Mouse (Mus musculus): Measurements from ENCODE around the gene Smok2b. TPM values are rescaled to one million over a fixed set of nuclear protein-coding genes. Genes with fewer than 3 reads are reported as not detected.
"Not testable (repeated sequence)": the region's sequence is repeated elsewhere in the genome, so short reads cannot be mapped to it uniquely, and the experiment has no call there.

The Smok2b gene
- not detected for polyA plus RNA-seq (2012; fragmentation: generic; extraction: Trizol)
- long read RNA-seq, experiment 1 = 0 reads
- long read RNA-seq, experiment 2 = 0 reads

DNA sequence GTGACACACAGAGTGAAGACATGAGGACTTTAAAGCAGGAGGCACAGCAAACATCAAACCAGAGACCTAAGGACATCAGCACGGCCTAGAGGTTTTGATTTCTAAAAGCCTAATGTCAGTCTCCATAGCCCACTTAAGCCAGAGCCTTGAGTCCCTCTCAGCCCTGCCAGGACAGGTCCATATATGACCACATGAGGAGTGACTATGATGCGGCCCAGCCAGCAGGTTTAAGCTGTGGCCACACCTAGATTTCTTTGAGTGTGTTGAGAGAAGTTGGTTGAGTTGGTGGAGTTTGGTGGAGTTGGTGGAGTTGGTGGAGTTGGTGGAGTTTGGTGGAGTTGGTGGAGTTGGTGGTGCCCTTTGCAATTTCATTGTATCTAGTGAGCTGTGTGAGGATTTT, at the start of gene Smok2b:
Gene Smok2b (plus strand): TSS at position 301 of the 400 bp plus-strand sequence.
- not testable (repeated sequence) for H3K4me3 ChIP-seq (ENCODE audit: insufficient read depth, poor library complexity, severe bottlenecking); H3ac ChIP-seq (ENCODE audit: control insufficient read depth, insufficient read length, low read depth); H3K79me3 ChIP-seq (ENCODE audit: low read depth); H3K79me2 ChIP-seq (ENCODE audit: control insufficient read depth, insufficient read depth); H3K27me3 ChIP-seq (ENCODE audit: control insufficient read depth, insufficient read depth, insufficient read length); H3K36me3 ChIP-seq (ENCODE audit: control insufficient read depth, insufficient read depth)

DNA sequence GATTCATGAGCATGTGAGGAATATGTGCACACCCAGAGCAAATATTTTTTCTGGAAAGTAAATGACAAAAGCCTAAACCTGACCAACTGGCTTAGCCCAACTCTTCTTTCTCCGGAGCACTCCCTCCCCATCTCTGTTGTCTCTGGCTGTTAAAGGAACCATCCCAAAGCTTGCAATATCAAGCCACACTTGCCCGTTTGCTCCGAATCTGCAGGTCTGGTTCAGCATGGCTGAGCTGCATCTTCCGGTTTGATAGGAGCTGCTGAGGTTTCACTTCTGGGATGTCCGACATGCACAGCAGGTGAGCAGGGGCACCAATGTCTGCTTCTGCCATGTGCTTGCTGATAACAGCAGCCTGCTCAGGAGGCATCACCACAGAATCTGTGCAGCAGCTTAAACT, 49.6 kb upstream of the Smok2b start:
- H3K79me2 ChIP-seq (ENCODE audit: control insufficient read depth, insufficient read depth); H3ac ChIP-seq (ENCODE audit: control insufficient read depth, insufficient read length, low read depth); H3K27me3 ChIP-seq (ENCODE audit: control insufficient read depth, insufficient read depth, insufficient read length); H3K36me3 ChIP-seq (ENCODE audit: control insufficient read depth, insufficient read depth); H3K4me3 ChIP-seq (ENCODE audit: insufficient read depth, poor library complexity, severe bottlenecking); H3K79me3 ChIP-seq (ENCODE audit: low read depth): not testable (repeated sequence)

DNA sequence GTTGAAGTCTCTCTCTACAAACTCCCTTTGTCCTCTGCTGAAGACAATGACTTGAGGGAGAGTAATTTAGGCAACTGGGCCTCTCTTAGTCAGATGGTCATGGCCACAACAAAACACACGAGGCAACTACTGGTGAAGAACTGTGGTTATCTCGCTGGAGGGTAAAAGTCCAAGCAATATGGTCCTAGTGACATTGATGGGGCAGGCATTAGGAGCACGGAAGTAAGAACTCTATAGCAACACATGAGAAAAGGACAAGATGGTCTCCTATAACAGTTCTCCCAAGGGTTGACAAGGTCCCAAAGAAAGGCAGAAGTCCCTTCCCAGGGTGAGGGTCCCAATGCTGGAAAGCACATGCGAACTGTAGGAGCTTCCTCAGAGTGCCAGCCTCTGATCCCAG, 47.3 kb upstream of the Smok2b start:
- not testable (repeated sequence) for H3K79me2 ChIP-seq (ENCODE audit: control insufficient read depth, insufficient read depth); H3K4me3 ChIP-seq (ENCODE audit: insufficient read depth, poor library complexity, severe bottlenecking); H3K79me3 ChIP-seq (ENCODE audit: low read depth); H3K27me3 ChIP-seq (ENCODE audit: control insufficient read depth, insufficient read depth, insufficient read length); H3ac ChIP-seq (ENCODE audit: control insufficient read depth, insufficient read length, low read depth); H3K36me3 ChIP-seq (ENCODE audit: control insufficient read depth, insufficient read depth)

DNA sequence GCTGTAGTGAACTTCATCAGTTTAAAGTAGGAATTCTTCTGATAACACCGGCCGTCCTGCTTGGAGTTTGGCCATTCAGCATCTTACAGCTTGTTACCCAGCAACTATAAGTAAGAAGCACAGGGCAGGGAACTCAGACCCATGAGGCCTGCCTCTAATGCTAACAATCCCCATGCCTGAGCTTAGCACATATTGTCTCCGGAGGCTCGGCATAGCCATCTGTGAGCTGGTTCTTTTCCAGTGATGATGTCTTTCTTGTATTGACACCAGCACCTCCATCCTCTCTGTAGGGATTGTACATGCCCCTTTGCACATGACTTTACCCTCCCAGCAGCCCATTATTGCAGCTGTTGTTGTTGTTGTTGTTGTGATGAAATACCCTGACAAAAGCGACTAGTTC, 45.5 kb upstream of the Smok2b start:
- H3K79me2 ChIP-seq (ENCODE audit: control insufficient read depth, insufficient read depth); H3K27me3 ChIP-seq (ENCODE audit: control insufficient read depth, insufficient read depth, insufficient read length); H3K36me3 ChIP-seq (ENCODE audit: control insufficient read depth, insufficient read depth); H3K79me3 ChIP-seq (ENCODE audit: low read depth); H3K4me3 ChIP-seq (ENCODE audit: insufficient read depth, poor library complexity, severe bottlenecking); H3ac ChIP-seq (ENCODE audit: control insufficient read depth, insufficient read length, low read depth): not testable (repeated sequence)

DNA sequence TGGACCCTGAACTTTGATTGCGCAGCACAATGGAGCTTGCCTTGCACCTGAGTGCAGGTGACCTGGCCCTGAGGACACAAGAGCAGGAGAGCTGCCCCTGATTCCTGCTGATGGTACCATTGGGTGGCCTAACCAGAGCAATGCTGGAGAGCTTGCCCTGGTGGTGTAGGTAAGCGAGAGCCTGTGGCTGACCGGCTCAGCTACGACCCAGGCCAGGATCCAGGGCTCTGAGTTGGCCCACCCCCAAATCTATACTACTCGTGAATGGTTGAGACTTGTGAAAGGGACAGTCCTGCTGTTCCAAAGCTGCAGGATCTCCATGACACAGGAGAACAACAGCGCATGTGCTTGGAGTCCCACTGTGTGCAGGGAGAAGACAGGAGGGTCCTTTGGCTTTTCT, 43.5 kb upstream of the Smok2b start:
- not testable (repeated sequence) for H3K36me3 ChIP-seq (ENCODE audit: control insufficient read depth, insufficient read depth); H3K27me3 ChIP-seq (ENCODE audit: control insufficient read depth, insufficient read depth, insufficient read length); H3K79me2 ChIP-seq (ENCODE audit: control insufficient read depth, insufficient read depth); H3K4me3 ChIP-seq (ENCODE audit: insufficient read depth, poor library complexity, severe bottlenecking); H3K79me3 ChIP-seq (ENCODE audit: low read depth); H3ac ChIP-seq (ENCODE audit: control insufficient read depth, insufficient read length, low read depth)

DNA sequence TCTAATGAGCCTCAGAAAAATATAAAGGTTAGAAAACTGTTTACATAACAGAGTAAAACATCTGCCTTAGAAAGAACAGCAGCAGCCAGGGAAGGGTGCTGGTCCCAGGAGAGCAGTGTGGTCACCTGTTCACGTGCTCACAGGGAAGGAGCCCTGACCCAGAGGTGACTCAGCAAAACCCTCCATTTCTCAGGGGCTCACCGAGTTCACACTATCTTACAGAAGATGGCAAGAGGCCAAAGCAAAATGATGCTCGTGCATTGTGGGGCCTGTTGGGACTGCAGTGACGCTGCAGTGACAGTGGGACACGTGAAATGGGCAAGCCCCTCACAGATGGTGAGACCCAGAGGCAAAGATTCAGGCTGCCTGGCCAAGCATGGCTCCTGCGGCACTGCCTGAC, 42.4 kb upstream of the Smok2b start:
- not testable (repeated sequence) for H3K4me3 ChIP-seq (ENCODE audit: insufficient read depth, poor library complexity, severe bottlenecking); H3K27me3 ChIP-seq (ENCODE audit: control insufficient read depth, insufficient read depth, insufficient read length); H3K79me2 ChIP-seq (ENCODE audit: control insufficient read depth, insufficient read depth); H3K36me3 ChIP-seq (ENCODE audit: control insufficient read depth, insufficient read depth); H3ac ChIP-seq (ENCODE audit: control insufficient read depth, insufficient read length, low read depth); H3K79me3 ChIP-seq (ENCODE audit: low read depth)

DNA sequence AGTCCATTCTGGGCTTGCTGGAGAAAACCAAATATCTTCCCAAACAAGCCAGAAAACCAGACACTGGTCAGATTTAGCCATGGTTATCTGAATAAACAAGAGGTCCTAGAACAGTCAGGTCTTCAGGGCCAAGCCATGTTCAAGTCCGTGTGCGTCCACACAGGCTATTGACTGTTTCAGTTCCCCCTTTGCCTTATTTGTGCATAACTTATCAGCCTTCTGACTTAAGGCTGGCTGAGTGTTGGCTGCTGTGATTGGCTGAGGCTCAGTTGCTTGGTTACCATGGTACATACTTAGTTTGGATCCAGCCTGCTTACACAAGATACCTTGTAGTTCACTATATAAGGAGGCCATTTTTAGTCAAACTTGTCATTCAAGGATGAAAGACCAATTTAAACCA, 41.2 kb upstream of the Smok2b start:
- not testable (repeated sequence) for H3K79me2 ChIP-seq (ENCODE audit: control insufficient read depth, insufficient read depth); H3K27me3 ChIP-seq (ENCODE audit: control insufficient read depth, insufficient read depth, insufficient read length); H3K4me3 ChIP-seq (ENCODE audit: insufficient read depth, poor library complexity, severe bottlenecking); H3ac ChIP-seq (ENCODE audit: control insufficient read depth, insufficient read length, low read depth); H3K79me3 ChIP-seq (ENCODE audit: low read depth); H3K36me3 ChIP-seq (ENCODE audit: control insufficient read depth, insufficient read depth)

DNA sequence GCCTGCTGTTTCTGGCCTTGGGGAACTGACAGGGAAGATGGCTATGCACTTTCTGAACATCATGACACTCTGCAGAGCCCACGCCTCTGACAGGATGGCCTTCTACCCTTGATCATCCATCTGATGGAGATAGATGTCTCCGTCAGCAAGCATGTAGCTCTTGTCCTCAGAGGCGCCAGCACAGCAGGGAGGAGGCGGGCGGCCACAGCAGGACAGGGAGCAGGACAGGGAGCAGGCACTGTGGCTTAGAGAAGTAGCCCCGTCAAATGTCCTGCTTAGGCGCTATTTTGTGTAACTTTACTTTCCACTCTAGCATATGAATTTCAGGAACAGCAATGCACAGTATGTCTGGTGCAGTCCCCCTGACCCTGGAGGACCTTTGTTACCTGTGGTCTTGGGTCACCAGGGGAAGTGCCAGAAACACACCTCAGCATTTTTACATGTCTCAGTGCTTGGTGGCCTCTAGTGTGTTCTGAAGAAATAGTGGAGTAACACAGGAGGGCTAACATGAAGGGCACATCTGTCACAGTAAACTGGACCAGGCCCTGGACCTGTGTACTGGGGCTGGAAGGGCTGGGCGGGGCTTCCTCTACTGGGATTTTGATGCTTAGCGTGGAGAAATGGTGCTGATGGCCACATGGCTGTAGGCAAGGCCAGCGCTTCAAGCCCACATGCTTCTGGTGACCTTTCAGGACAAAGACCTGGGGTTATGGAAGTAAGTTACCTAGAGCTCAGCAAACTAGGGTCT, 39.0 kb upstream of the Smok2b start:
- H3ac ChIP-seq (ENCODE audit: control insufficient read depth, insufficient read length, low read depth); H3K4me3 ChIP-seq (ENCODE audit: insufficient read depth, poor library complexity, severe bottlenecking); H3K27me3 ChIP-seq (ENCODE audit: control insufficient read depth, insufficient read depth, insufficient read length); H3K79me3 ChIP-seq (ENCODE audit: low read depth); H3K79me2 ChIP-seq (ENCODE audit: control insufficient read depth, insufficient read depth); H3K36me3 ChIP-seq (ENCODE audit: control insufficient read depth, insufficient read depth): not testable (repeated sequence)

DNA sequence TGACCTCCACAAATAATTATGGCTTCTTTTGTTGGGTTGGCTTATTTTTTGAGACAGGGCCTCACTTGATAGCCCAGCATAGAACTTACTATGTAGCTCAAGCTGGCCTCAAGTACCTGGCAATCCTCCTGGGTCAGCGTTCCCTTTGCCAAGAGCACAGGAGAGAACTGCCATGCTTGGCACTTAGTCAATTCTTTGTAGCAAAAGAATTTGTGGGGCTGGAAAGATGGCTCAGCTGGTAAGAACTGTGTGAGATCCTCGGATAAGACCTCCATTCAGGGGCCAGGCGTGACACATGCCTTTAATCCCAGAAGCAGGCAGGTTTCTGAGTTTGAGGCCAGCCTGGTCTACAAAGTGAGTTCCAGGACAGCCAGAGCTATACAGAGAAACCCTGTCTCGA, 33.6 kb upstream of the Smok2b start:
- H3K79me3 ChIP-seq (ENCODE audit: low read depth); H3K27me3 ChIP-seq (ENCODE audit: control insufficient read depth, insufficient read depth, insufficient read length); H3K4me3 ChIP-seq (ENCODE audit: insufficient read depth, poor library complexity, severe bottlenecking); H3K36me3 ChIP-seq (ENCODE audit: control insufficient read depth, insufficient read depth); H3ac ChIP-seq (ENCODE audit: control insufficient read depth, insufficient read length, low read depth); H3K79me2 ChIP-seq (ENCODE audit: control insufficient read depth, insufficient read depth): not testable (repeated sequence)

DNA sequence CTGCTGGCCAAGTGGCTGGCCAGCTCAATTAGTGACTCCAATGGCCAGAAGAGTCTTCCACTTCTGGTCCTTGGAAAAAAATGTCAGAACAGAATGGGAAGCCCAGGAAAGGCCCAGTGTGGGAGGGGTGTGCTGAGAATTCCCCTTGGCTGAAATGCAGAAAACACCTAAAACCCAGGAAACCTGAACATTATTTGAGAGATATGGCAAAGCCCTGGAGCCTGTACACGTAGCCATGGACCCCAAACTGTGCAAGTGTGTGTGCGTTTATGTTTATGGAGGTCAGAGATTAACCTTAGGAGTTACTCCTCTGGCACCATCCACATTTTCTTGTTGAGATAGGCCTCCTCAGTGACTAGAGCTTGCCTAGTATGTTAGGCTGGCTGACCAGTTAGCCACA, 31.2 kb upstream of the Smok2b start:
- H3ac ChIP-seq (ENCODE audit: control insufficient read depth, insufficient read length, low read depth); H3K79me2 ChIP-seq (ENCODE audit: control insufficient read depth, insufficient read depth); H3K36me3 ChIP-seq (ENCODE audit: control insufficient read depth, insufficient read depth); H3K4me3 ChIP-seq (ENCODE audit: insufficient read depth, poor library complexity, severe bottlenecking); H3K27me3 ChIP-seq (ENCODE audit: control insufficient read depth, insufficient read depth, insufficient read length); H3K79me3 ChIP-seq (ENCODE audit: low read depth): not testable (repeated sequence)

DNA sequence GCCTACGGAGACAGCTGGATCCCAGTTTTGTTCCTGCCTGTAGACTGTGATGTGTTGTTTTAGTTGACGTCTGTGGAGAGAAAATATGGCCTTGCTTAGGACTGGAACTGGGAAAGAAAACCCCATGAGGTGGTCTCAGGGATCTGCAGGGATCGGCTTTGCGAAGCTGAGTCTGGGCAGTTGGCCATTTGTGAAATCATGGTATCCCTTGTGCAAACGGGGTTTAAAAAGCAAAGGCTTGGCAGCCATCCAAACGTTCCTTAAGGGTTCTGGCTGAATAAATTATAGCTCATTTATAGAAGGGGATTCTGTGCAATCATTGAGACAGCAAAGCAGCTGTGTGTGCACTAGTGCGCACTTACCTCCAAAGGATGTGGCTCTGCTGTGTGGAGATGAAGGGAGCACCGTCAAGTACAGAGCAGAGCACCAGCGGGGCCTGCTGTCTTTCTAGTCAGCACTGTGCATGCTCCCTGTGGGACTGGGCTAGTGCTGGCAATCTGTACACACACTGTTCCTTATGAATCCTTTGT, 30.1 kb upstream of the Smok2b start:
- H3K36me3 ChIP-seq (ENCODE audit: control insufficient read depth, insufficient read depth); H3K27me3 ChIP-seq (ENCODE audit: control insufficient read depth, insufficient read depth, insufficient read length); H3ac ChIP-seq (ENCODE audit: control insufficient read depth, insufficient read length, low read depth); H3K79me2 ChIP-seq (ENCODE audit: control insufficient read depth, insufficient read depth); H3K4me3 ChIP-seq (ENCODE audit: insufficient read depth, poor library complexity, severe bottlenecking); H3K79me3 ChIP-seq (ENCODE audit: low read depth): not testable (repeated sequence)

DNA sequence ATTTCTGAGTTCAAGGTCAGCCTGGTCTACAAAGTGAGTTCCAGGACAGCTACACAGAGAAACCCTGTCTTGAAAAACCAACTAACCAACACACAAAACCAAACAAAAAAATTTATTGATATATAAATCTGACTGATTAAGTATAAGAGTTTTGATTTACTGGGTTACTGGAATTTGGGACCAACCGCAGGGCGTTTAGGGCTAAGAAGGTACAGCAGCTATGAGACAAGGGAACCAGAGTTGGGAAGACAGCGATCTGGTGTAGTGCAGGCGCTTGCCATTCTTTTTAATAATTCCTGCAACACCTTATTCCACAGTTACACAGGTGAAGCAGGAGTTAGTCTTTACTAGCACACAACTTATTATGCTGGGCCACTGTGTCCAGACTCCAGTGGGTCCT, 28.5 kb upstream of the Smok2b start:
- not testable (repeated sequence) for H3K4me3 ChIP-seq (ENCODE audit: insufficient read depth, poor library complexity, severe bottlenecking); H3K79me3 ChIP-seq (ENCODE audit: low read depth); H3K79me2 ChIP-seq (ENCODE audit: control insufficient read depth, insufficient read depth); H3K27me3 ChIP-seq (ENCODE audit: control insufficient read depth, insufficient read depth, insufficient read length); H3ac ChIP-seq (ENCODE audit: control insufficient read depth, insufficient read length, low read depth); H3K36me3 ChIP-seq (ENCODE audit: control insufficient read depth, insufficient read depth)

All from C2C12 (cell line).